Mouse (Mus musculus): ENCODE data around the gene Lipo1.
"Not testable (repeated sequence)": the region's sequence is repeated elsewhere in the genome, so short reads cannot be mapped to it uniquely, and the experiment has no call there.

Lipo1 gene

DNA sequence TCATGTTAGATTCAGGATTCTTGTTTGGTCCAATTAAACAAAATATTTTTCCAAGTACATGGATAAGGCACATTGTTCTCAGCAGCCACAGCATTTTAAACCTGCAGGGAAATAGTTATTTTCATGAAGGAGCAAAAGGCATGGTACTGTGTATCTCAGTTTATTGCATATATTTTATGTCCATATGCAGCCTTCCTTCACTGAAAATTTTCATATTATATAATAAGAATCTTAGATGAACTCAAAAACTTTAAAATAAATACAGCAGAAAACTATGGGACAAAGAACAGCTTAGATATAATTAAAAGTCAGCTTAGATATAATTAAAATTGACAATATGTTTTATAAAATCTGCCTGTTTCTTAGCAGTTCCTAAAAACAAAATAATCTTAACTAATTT is at the start of gene Lipo1:
Gene Lipo1 (minus strand): TSS at position 101 of the 400 bp plus-strand sequence.
- not testable (repeated sequence) for DNase-seq (ENCODE audit: low read depth, low spot score)

GRCm38 (mm10) chr19:33786576-33787277 is 532 bp downstream of the Lipo1 start:
- no peak for DNase-seq (ENCODE audit: low read depth, low spot score)

DNA sequence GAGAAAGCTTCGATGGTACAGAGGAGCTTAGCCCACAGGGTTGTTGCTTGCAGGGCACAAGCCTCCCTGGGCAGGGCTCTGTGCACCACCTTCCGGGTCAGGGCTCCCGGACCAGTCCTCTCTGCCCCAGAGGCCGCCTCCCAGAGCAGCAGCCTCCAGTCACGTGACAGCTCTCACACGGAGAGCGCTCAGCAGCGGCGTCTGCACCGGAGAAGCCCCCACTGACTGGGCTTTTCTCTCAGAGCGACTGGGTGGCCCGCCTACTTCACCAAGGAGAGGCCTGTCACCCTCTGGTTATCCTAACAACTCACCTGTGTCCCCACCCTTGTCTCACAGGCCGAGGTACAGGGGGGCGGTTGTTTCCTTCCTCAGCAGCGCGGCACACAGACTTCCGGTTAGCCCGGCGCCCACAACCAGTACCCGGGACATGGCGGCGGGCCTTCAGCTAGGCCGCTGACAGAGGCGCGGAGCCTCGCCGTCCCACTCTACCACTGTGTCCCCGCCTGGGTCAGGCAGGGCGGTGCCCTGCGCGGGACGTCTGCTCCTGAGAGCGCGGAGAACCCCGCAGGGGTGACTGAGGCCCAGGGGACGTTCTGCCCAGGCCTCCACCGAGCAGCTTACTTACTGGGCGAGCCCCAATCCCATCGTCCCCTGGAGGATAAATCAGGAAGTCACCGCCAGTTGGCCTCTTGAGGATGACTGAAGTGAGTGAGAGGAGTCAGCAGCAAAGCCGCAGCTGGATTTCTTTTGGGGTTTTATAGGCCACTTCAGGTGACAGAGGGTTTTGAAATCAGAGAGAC is 25.8 kb downstream of the Lipo1 start, which contains the start of gene Lipo3:
Gene Lipo3 (minus strand): TSS at position 665 of the 800 bp plus-strand sequence.
- peak; percentile 65 for DNase-seq (ENCODE audit: low read depth, low spot score)

DNA sequence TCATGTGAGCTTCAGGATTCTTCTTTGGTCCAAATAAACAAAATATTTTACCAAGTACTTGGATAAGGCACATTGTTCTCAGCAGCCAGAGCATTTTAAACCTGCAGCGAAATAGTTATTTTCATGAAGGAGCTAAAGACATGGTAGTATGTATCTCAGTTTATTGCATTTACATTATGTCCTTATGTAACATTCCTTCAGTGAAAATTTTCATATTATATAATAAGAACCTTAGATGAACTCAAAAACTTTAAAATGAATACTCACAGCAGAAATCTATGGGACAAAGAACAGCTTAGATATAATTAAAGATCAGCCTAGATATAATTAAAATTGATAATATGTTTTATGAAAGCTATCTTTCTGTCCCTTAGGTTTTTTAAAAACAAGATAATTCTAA is 36.0 kb downstream of the Lipo1 start, which contains the start of gene Lipo2:
Gene Lipo2 (minus strand): TSS at position 101 of the 400 bp plus-strand sequence.
- DNase-seq (ENCODE audit: low read depth, low spot score): not testable (repeated sequence)
